Mouse (Mus musculus) forebrain, embryonic 14.5 days (tissue): Measurements from ENCODE around the gene Bub1b. TPM values are rescaled to one million over a fixed set of nuclear protein-coding genes. Genes with fewer than 3 reads are reported as not detected.

Experiments used
- ATAC-seq: fragments of 200-750 bp; cut with Nextera tagmentation; 2 replicates; pipeline ENCODE4 v1.8.0; 2017; ENCODE audit warnings: mild to moderate bottlenecking, moderate library complexity
- DNase-seq: peaks from one replicate; pipeline ENCODE4 v3.0.0-alpha.2; 2015; ENCODE audit warnings: low spot score
- H3K27ac ChIP-seq: fragments of 300-500 bp; sonication (generic); 2 replicates; pipeline ENCODE4 v1.5.1; 2014; ENCODE audit warnings: low read depth, mild to moderate bottlenecking, control low read depth, low read length, moderate library complexity
- H3K27me3 ChIP-seq: fragments of 300-500 bp; sonication (generic); replicated peaks from 2 replicates; pipeline ENCODE4 v1.6.1; 2014; ENCODE audit warnings: low read length, control low read depth, mixed read lengths; ENCODE audit not compliant: control insufficient read depth, insufficient read depth
- H3K36me3 ChIP-seq: fragments of 300-500 bp; sonication (generic); 2 replicates; pipeline ENCODE4 v1.6.1; 2014; ENCODE audit warnings: low read length, control low read depth; ENCODE audit not compliant: control insufficient read depth, insufficient read depth
- H3K4me1 ChIP-seq: fragments of 300-500 bp; sonication (generic); 2 replicates; pipeline ENCODE4 v1.6.1; 2014; ENCODE audit warnings: antibody characterized with exemption, low read length, control low read depth; ENCODE audit not compliant: control insufficient read depth, insufficient read depth
- H3K4me2 ChIP-seq: fragments of 300-500 bp; sonication (generic); 2 replicates; pipeline ENCODE4 v1.6.1; 2014; ENCODE audit warnings: mild to moderate bottlenecking, control low read depth, low read length
- H3K4me3 ChIP-seq: fragments of 300-500 bp; sonication (generic); 2 replicates; pipeline ENCODE4 v1.5.1; 2014; ENCODE audit warnings: low read depth, low read length, control low read depth
- H3K9ac ChIP-seq: fragments of 300-500 bp; sonication (generic); 2 replicates; pipeline ENCODE4 v1.6.1; 2014; ENCODE audit warnings: mild to moderate bottlenecking, low read length, control low read depth, moderate library complexity
- H3K9me3 ChIP-seq: fragments of 300-500 bp; sonication (generic); replicated peaks from 2 replicates; pipeline ENCODE4 v1.6.1; 2016; ENCODE audit warnings: low read length, control low read depth, mixed read lengths; ENCODE audit not compliant: control insufficient read depth
- WGBS: fragments of 180-500 bp; shearing (Covaris S2); extraction: QIAGEN DNeasy Blood & Tissue Kit; methylation state at CpG from one replicate; pipeline ENCODE4 v1.1.7; 2014; 5-methylcytosine and 5-hydroxymethylcytosine counted together
- polyA plus RNA-seq: library from polyadenylated mRNA; unstranded; fragments of >200 nt; fragmentation: Nextera tagmentation; extraction: Ambion mirVana; gene quantifications from 2 replicates; pipeline ENCODE4 v1.2.1, GENCODE M21; 2014

The Bub1b gene
- polyA plus RNA-seq, 1 experiment from 2014 or later: 47.5 TPM

GRCm38 (mm10) chr2:118679577-118679976 lies 81.6 kb downstream of the Bub1b start:
- Histone ChIP-seq H3K27me3 (peaks cover 39% of the 10 kb centered on the region), H3K4me1 (peaks cover 12% of the 10 kb centered on the region; the same call in 1 of the 2 replicates), H3K27ac (no peak overlapping the region), H3K9ac (no peak overlapping the region), H3K4me2 (no peak overlapping the region), H3K36me3 (no peaks in the 10 kb centered on the region), H3K9me3 (no peaks in the 10 kb centered on the region), H3K4me3 (no peak overlapping the region)
- 84% methylated on average over 3 of the region's 3 CpGs for WGBS
- DNase-seq (no peak), ATAC-seq (no peak)

GRCm38 (mm10) chr2:118680926-118681325 lies 82.9 kb downstream of the Bub1b start:
- Histone ChIP-seq H3K27me3 (peaks cover 30% of the 10 kb centered on the region), H3K9me3 (no peaks in the 10 kb centered on the region), H3K4me2 (no peak overlapping the region), H3K4me1 (peaks cover 12% of the 10 kb centered on the region; the same call in 1 of the 2 replicates), H3K36me3 (no peaks in the 10 kb centered on the region), H3K9ac (no peak overlapping the region), H3K27ac (no peak overlapping the region), H3K4me3 (no peak overlapping the region)
- 91% methylated on average over 6 of the region's 6 CpGs for WGBS
- ATAC-seq (no peak), DNase-seq (no peak)

- no peak for ATAC-seq
- H3K4me2 ChIP-seq: no peak overlapping the region
- H3K9me3 ChIP-seq: no peaks in the 10 kb centered on the region
- DNase-seq: no peak
- H3K27me3 ChIP-seq: peaks cover 13% of the 10 kb centered on the region
- no peak overlapping the region for H3K4me3 ChIP-seq
- no peak overlapping the region for H3K9ac ChIP-seq
- no peak overlapping the region for H3K27ac ChIP-seq
- H3K36me3 ChIP-seq: no peaks in the 10 kb centered on the region
- peaks cover under 1% of the 10 kb centered on the region; the same call in 1 of the 2 replicates for H3K4me1 ChIP-seq
- WGBS: 46% methylated on average over 8 of the region's 8 CpGs
Observed at GRCm38 (mm10) chr2:118682544-118683260, 84.7 kb downstream of the Bub1b start.

DNA sequence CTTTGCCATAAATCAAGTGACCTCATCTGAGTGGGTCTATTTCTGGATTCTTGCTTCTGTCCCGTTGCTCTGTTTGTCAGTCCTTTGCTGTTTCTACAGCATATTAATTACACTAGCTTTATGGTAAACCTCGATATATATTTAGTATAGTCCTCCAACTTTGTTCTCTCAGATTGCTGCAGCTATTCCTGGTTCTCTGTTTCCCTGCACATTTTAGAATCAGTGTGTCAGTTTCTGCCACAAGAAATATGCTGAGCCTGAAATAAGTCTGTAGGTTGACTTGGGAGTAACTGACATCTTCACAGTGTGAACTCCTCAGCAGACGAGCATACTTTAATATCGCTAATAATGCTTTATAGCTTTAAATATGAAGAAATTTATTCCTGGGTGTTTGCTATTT lies 87.1 kb downstream of the Bub1b start:
- ATAC-seq (no peak), DNase-seq (no peak)
- Histone ChIP-seq H3K36me3 (no peaks in the 10 kb centered on the region), H3K27me3 (no peaks in the 10 kb centered on the region), H3K27ac (no peak overlapping the region), H3K9me3 (no peaks in the 10 kb centered on the region), H3K4me1 (no peaks in the 10 kb centered on the region), H3K4me2 (no peak overlapping the region), H3K4me3 (no peak overlapping the region), H3K9ac (no peak overlapping the region)
- 89% methylated on average over 4 of the region's 4 CpGs for WGBS

DNA sequence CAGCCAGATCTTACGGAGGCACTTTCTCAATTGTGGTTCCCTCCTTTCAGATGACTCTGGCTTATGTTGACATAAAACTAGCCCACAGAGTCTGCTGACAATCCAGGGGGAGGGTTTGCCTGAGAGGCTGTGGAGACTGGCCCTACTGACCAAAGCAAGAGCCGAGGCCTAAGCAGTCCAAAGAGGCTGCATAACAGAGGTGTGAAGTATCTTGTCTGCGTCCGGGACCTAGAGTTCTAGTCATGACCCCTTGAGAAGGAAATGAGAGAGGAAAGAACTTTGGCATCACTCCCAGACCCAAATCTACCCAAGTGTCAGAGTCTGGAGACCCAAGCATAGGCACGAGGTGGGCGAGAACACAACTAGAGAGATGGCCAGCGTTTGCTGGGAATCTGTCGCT lies 88.7 kb downstream of the Bub1b start:
- H3K27ac ChIP-seq: no peak overlapping the region
- no peaks in the 10 kb centered on the region for H3K9me3 ChIP-seq
- no peaks in the 10 kb centered on the region for H3K36me3 ChIP-seq
- H3K27me3 ChIP-seq: no peaks in the 10 kb centered on the region
- ATAC-seq (no peak), DNase-seq (no peak)
- H3K9ac ChIP-seq: no peak overlapping the region
- H3K4me1 ChIP-seq: no peaks in the 10 kb centered on the region
- no peak overlapping the region for H3K4me2 ChIP-seq
- 86% methylated on average over 8 of the region's 8 CpGs for WGBS
- H3K4me3 ChIP-seq: no peak overlapping the region

GRCm38 (mm10) chr2:118687791-118688190 lies 89.8 kb downstream of the Bub1b start:
- WGBS: 91% methylated on average over 3 of the region's 3 CpGs
- H3K4me1 ChIP-seq: no peaks in the 10 kb centered on the region
- no peak overlapping the region for H3K4me3 ChIP-seq
- H3K27ac ChIP-seq: no peak overlapping the region
- no peaks in the 10 kb centered on the region for H3K36me3 ChIP-seq
- DNase-seq: no peak
- H3K27me3 ChIP-seq: no peaks in the 10 kb centered on the region
- ATAC-seq: no peak
- H3K9ac ChIP-seq: no peak overlapping the region
- no peaks in the 10 kb centered on the region for H3K9me3 ChIP-seq
- no peak overlapping the region for H3K4me2 ChIP-seq

- 83% methylated on average over 10 of the region's 10 CpGs for WGBS
- ATAC-seq (no peak), DNase-seq (no peak)
- H3K36me3 ChIP-seq: no peaks in the 10 kb centered on the region
- H3K27me3 ChIP-seq: no peaks in the 10 kb centered on the region
- H3K27ac ChIP-seq: no peak overlapping the region
- no peaks in the 10 kb centered on the region for H3K4me1 ChIP-seq
- no peak overlapping the region for H3K9ac ChIP-seq
- H3K4me3 ChIP-seq: no peak overlapping the region
- no peaks in the 10 kb centered on the region for H3K9me3 ChIP-seq
- no peak overlapping the region for H3K4me2 ChIP-seq
Observed at GRCm38 (mm10) chr2:118689875-118690274, 91.9 kb downstream of the Bub1b start.

Other genes starting within 250 kb of the Bub1b start
- gene Gpr176, start 224.8 kb upstream of the Bub1b start, polyA plus RNA-seq: 2.8 and 3.0 TPM in 2 replicates
- gene Eif2ak4, start 209.6 kb upstream of the Bub1b start, polyA plus RNA-seq: 6.4 and 8.4 TPM in 2 replicates
- 341 and 381 TPM in 2 replicates for gene Srp14, start 118.5 kb upstream of the Bub1b start, polyA plus RNA-seq
- 2.8 and 3.0 TPM in 2 replicates for gene Bmf, start 48.5 kb upstream of the Bub1b start, polyA plus RNA-seq
- gene Pak6, start 65.1 kb downstream of the Bub1b start, polyA plus RNA-seq: 14.0 and 18.7 TPM in 2 replicates
- 0.28 and 0.41 TPM in 2 replicates for gene Ankrd63, start 105.8 kb downstream of the Bub1b start, polyA plus RNA-seq
- 0.48 and 0.57 TPM in 2 replicates for gene Plcb2, start 130.2 kb downstream of the Bub1b start, polyA plus RNA-seq
- gene Inafm2, start 147.5 kb downstream of the Bub1b start, polyA plus RNA-seq: 32.1 and 33.7 TPM in 2 replicates
- gene Ccdc9b, start 164.4 kb downstream of the Bub1b start, polyA plus RNA-seq: 1.0 and 1.2 TPM in 2 replicates
- gene Phgr1, start 174.6 kb downstream of the Bub1b start, polyA plus RNA-seq: not detected in 2 replicates
- gene Disp2, start 181.5 kb downstream of the Bub1b start, polyA plus RNA-seq: 18.0 and 24.5 TPM in 2 replicates
- gene Knstrn, start 215.8 kb downstream of the Bub1b start, polyA plus RNA-seq: 66.2 and 84.2 TPM in 2 replicates